Mouse (Mus musculus): ENCODE data around the gene Uvrag.

Gene Uvrag

DNA sequence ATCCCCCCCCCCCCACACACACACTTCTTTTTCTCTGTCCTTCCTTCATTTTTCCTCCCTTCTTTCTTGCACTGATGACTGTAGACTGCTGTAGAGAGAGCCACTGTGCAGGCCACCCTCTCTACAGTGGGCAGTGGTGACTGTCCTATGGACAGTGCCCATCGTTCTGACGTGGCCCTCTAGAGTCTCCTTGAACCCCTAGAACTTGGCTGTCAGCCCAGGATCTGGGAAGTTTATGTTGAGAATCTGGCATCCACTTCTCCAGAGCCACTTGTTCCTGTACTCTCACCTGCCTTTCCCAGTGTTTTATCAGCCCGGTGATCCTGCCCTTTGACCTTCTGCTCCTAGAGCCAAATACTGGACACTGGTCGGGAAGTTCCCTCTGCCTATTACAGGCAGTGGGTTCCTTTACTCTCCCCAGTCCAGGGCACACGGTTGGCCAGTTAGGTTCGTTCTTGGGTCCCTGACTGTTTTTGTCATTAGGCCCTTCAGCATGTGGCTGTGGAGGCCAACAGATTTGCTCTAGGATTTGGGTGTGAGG lies 266.5 kb downstream of the Uvrag start:
- no peak for DNase-seq

DNA sequence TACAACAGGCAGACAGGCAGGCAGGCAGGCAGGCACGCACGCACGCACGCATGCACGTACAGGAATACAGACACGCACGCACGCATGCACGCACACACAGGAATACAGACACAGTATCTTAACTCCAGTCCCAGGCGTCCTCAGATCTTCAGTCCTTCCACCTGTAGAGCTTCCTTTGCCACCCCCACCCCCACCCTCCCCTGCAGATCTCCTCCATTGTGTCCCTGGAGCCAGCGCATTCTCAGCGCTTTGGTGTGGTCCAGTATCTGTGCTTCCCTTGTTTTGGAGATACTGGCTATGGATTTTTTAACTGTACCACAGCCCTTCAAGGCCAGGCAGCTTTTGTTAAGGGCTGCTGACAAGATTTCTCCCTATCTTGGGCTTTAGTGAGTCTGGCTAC lies 267.6 kb downstream of the Uvrag start:
- DNase-seq: no peak

DNA sequence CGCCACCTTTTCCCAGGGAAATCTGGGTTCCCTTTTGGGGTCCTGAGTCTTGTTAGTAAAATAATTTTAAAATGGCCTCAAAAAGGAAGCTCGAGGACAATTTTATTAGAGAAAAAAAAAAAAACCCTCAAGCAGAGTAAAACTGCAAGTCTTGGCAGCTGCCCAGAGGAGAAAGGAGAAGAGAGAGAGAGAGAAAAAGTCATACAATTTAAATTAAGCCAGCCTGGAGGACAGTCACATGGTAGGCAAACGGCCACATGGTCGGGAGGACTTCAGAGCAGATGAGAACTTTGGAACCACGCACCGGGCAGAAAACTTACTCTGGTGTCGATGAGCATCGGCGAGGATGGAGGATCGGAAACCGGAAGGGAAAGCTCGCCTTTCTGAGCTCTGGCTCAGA lies 269.1 kb downstream of the Uvrag start:
- DNase-seq: peak; percentile 42

DNA sequence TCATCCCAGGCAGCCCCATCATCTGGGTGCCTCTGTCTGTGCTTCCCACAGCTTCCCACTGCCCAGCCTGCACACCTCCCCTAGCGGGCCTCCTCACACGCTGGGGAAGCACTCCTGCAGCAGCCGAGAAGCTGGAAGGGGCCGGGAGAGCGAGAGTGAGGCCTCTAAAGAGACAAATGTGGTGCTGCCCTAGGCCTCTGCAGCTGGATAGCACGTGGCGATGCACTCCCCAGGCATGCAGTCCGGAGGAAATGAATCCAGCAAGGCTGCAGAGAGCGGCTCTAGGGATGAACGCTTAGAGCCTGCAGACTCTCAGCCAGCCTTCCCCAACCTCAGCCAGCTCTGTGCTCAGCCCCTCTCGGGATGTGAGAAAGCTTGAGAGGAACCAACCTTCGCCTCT lies 270.1 kb downstream of the Uvrag start:
- DNase-seq: no peak

DNA sequence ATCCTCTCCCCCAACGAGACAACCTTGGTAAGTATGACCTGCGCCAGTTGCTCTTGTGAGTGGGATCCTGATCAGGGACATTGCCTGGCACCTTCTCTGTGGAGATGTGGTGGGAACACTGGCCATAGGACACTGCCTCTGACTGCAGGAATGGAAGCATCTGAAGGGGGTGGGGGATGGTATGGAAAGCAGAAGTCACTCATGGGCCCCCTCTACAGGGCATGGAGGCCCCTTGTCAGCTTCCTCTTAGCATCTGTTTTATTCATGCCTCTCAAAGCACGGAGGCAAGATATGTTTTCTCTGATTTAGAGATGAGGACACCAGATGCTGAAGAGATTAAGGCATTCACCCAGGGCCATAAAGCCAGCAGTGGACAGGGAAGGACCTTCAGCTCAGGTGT lies 271.9 kb downstream of the Uvrag start:
- no peak for DNase-seq

DNA sequence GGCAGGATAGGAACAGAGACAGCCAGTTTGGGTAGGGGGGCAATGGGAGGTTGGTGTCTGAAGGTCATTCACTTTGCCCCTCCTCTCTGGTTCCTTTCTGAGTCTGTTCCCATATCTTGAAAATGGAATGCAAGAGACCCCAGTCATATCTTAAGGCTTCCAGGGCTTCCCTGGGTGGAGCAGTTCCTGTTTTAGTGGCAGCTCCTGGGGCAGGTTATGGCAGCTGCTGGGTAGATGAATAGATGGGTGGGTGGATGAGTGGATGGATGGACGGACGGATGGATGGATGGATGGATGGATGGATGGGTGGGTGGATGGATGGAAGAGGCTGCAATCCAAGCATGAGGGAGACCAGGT lies 273.2 kb downstream of the Uvrag start:
- no peak for DNase-seq

DNA sequence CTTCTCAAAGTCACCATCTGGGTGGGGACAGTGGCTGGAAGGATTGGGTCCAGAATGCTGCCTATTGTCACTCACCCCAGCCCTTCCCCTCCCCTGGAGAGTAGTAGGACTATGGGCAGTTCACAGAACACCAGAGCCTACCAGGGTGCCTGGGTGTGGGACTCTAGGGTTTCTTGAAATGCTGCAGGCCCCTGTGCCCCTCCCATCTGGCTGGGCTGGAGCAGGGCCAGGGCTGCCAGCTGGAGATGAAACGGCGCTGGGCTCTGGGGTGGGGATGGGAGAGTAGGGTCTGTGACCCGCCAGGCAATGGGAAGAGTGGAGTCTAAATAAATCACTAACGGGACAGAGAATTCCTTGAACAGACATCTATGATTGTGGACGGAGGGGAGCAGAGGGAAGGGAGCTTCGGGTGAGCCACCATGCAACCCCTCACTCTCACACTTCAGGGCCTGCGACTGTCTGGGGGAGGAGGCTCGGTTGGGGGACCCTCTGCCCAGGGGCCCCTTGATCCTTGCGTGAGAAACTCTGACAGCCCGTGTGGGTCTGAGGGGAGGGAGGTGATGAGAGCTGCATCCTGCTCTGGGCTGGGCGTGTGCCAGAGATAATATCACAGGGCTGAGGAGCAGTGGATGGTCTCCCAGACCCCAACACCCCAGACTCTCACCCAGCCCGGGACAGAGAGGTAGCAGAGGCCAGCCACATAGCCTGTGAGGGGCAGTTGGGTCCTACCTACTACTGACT lies 273.7 kb downstream of the Uvrag start:
- no peak for DNase-seq

DNA sequence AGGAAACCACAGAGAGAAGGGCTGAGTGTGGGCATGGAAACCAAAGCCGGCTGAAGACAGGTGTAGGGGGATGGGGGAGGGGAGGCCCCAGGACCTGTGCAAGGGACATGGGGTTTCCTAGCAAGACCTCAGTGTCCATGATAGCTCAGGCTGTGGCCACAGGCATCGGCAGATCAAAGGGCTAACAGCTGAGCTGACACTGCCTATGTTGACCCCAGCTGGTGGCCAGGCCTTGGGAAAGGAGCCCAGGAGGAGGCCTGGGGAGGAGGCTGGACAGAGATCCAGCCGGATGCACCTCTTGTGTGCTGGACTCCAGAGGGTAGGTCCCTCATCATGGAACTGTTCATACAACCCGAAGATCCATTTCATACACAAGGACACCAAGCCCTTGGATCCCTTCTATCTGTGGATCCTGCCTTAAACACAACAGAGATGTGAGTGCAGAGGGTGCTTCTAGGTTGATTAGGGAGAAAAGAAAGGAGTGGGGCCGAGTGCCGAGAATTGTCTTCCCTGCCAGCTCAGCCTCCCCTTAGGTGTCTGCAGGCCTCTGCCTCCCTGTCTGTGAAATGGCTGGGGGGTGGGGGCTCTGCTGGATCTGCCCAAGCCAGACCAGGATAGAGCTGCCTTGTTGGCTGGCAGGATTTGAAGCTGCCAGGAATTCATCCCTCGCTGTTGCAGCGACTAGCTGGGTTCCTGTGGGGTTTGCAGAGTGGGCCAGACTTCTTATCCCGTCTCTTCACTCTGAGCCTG lies 276.8 kb downstream of the Uvrag start:
- DNase-seq: no peak

DNA sequence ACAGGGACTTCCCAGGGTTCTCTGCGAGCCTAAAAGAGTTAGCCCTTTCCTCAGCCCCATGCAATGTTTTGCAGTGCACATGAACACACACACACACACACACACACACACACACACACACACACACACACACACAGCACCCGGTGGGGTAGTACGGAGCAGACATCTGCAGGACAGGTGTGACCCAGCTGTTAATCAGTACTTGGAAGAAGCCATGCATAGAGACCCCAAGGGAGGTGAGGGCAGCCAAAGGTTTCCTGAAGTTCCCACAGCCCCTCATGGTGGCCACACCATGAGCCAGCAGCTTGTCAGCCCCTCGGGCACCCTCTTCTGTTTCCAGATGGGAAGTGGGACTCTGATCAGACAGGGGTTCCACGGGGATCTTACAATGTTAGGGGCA lies 277.9 kb downstream of the Uvrag start:
- no peak for DNase-seq

DNA sequence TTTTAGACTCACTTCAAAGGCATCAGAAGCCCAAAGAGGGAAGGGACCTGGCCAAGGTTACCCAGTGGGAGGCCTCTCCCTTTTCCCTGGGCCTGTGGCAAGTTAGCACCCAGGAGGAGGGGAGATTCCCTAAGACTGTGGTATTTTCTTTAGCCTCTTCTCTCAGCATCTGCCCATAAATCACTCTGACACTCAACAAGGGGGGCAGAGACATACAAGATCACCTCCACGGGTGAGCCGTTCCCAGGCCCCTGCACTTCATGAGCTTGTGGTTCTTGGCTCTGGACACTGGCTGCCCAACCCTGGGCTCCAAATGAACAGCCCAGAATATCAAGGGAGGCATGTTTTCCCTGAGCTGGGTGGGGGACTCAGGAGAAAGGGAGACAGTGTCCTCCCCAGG lies 279.9 kb downstream of the Uvrag start:
- no peak for DNase-seq

DNA sequence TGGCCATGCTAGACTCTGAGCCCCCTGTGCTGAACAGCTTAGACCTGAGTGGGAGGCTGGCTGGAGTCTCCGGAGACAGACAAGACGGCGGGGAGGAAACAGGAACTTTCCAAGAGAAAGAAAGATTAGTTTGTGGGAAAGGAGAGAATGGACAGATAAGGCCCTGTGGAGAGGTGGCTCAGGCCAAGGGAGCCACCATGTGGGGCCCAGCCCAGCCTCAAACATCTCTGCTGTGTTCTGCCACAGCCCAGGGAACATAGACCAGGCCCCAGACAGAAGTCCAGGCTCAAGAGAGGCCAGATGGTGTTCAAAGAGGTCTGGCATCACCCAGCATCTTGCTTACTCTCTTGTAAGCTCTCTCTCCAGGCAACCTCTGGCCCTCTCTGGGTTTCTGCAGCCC lies 283.8 kb downstream of the Uvrag start:
- no peak for DNase-seq

DNA sequence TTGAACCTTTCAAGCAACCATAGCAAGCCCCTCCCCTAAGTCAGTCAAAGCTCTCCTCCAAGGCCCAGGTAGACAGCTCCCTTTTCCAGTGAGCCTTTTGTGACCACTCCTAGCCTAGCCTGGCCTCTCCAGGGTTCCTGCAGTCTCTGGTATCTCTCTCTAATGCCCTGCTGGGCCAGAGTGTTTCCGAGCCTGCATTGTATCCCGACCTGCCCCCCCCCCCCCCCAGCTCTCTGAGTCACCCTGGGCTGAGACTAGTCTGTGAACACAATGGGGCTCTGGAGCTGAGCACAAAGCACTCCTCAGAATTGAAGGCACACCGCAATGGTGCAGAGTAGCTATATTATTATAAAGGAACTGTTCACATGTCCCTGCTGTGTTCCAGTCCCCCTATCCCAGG lies 284.8 kb downstream of the Uvrag start:
- no peak for DNase-seq

DNA sequence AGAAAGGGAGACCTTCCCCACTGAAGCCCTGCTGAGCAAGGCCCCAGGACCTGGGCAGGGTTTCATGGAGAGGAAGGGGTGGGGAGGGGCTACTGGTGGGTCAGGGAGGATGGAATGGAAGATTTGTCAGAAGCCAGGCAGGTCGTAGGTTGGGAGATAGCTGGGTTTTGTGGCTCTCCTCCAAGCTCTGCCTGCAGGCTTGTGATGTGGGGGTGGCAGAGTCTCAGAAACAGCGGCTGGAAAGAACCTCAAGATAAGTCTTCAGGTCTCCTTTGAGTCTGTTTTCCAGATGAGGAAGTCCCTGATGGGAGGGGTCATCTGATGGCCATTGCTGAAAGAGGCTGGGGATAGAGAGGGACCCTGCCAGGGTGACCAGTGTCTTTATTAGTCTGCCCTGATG lies 285.6 kb downstream of the Uvrag start:
- DNase-seq: no peak

DNA sequence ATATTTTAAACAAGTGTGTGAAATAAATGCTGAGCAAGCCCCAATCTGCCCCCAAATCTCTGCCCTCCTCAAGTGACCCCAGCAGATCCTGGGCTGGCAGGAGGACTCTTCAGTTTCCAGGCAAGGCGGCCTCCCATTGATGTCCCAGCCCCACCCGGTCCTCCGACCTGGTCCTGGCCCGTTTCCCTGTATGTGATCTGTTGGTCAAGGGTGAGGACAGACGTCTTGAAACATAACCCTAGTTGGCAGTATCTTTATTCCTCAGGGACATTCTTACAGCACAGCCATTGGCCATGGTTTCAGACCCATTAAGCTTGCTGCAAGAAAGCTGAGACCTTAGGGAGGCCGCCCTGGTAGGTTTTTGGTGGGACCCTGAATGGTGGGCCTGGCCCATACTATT lies 287.1 kb downstream of the Uvrag start:
- no peak for DNase-seq

DNA sequence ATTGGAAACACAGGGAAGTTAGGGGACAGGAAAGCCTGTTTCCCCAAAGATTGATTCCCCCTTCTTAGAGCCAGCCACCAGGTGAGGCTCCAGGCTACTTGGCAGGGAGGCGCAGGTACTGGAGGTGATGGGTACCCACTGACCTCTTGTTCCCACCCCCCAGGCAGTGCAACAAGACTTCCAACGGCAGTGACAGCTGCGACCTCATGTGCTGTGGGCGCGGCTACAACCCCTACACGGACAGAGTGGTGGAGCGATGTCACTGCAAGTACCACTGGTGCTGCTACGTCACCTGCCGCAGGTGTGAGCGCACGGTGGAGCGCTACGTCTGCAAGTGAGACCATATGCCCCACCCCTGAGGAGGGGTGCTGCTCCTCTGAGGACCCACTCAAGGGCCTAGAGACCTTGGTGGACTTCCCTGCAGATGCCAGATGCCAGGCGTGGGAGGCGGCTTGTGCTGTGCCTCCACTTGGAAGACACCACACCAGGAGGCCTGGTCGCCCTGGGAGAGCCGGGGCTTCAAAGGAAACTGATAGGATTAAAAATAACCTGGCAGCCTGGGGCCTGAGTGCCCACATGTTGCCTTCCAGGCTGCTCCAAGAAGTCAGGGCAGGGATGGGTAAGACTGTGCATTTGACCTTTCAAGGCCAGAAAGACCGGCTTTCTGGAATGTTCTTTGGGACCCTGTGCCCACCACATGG lies 287.8 kb downstream of the Uvrag start:
- no peak for DNase-seq

DNA sequence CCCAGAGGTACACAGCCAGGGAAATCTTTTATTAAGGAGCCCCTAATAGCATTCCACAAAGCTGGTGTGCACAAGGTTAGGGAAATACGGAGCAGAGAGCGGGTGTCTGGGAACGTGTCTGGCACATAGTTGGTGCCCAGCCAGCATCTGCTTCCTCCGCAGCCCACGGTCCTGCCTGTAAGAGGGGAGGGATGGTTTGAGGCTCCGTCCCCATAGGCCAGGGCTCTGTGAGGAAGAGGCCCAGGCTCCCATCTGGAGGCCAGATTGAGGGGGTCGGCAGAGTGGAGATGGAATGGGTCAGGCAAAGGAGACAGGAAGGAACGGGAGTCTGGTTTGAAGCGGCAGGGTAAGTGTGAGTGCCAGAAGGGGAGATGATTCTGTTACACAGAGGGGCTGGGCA lies 289.7 kb downstream of the Uvrag start:
- DNase-seq: peak; percentile 34

DNA sequence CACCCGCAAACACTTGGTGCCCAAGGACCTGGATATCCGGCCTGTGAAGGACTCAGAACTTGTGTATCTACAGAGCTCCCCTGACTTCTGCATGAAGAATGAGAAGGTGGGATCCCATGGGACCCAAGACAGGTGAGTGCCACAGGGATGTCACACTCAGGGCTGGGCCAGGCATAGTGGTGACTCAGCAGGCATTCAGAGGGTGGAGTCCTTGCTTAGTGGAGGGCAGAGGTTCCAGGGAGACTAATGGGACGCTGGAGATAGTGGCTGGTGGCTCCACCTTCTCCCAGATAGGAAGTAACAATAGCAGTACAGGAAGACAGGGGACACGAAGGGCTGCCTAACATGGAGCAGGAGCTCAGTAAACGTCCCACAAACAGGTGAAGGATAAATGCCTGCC lies 290.6 kb downstream of the Uvrag start:
- DNase-seq: no peak

DNA sequence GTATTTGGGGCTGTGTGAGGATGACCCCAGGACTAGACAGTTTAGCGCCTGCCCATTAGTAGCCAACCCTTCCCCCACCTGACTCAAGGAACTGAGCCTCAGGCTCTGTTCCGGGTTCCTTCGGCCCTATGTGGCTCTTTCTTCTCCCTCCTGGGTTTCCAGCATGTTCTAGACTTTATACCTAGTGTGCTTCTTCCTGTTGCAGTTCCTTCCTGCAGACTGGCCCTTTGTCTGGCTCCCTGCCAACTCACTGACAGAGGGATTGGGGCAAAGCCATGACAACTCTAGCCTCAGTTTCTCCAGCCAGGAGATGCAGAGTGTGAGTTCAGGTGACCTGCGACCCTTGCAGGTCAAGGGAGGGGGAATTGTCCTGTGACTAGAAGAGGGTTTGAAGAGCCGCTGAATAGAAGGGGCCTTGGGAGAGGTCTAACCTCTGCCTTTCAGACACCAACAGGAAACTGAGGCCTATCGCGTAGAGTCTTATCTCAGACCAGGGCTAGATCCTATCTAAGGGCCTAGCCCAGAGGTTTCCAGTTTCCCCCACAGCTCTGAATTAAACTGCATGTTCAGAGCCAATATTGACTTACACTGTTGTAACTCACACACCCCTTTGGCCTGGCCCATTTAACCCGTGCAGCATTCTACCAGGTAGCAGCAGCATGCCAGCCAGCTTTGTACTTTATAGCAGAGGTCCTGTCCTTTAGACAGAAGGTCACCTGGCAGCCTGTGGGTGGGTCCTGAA lies 291.9 kb downstream of the Uvrag start:
- DNase-seq: no peak

DNA sequence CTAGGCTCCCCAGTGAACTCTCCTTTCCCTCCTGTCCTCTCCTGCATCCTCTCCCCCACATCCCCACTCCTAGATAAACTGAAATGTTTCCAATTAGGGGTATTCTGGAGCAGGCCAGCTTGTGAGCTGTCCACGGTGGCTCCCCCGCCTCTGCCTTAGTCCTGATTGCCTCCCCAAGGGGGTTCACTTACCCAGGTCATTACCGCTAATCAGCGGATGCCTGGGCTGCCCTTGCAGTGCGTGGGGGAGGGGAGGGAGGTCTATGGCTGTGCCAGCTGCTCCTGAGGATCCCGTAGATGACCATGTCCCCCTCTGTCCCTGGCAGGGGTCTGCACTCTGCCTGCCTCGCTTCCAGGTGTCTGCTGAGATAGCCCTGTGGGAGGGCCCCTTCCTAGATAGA lies 297.3 kb downstream of the Uvrag start:
- no peak for DNase-seq

DNA sequence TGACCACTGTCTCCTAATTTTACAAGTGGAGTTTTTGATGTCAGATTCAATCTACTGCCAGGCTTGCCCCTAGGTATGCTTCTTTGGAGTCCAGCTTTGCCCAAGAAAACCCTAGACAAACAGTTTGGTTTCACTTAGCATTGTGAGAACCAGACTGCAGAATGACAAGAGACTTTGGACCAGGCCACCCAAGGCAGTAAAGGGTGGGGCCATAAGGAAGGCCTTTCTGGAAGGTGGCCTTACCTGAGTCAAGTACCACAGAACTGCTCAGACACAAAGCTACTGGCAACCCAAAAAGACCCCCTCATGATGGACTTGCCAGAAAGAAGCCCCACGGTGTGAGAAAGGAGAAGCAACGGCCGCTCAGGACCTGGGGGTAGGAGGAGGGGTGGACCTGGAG lies 297.9 kb downstream of the Uvrag start:
- DNase-seq: no peak

DNA sequence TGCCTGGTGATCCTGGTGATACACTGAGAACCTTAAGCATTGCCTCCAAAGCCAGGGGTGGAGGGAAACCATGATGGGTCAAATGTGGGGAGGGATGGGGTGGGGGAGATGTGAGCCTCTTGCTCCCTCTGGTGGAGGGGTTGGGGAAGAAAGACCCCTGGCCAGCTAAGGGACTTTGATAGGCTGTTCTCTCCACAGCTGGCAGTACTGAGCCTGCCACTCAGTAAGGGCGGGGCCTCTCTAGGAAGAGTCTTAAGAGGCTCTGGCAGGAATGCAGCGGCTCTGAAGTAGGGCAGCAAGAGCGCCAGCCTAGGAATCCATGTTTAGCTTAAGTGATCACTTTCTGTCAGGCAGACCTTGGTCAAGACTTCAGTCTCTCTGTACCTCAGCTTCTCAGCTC lies 299.1 kb downstream of the Uvrag start:
- DNase-seq: no peak

DNA sequence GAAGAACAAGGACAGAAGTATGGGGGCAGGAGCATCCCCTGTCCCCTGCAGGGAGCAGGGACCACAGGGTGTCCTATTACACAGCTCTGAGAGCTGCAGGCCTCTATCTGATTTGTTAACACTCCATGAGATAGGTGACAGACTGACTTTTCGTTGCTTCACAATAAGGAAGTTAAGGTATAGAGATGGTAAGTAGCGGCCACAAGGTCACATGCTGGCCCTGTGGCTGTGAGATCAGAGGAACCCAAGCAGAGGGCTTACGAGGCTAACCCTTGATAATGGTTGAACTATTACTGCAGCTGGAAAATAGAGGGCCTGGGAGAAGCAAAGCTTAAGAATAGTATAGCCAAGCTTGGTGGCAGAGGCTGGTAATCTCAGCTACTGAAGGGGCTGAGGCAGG lies 300.2 kb downstream of the Uvrag start:
- no peak for DNase-seq

DNA sequence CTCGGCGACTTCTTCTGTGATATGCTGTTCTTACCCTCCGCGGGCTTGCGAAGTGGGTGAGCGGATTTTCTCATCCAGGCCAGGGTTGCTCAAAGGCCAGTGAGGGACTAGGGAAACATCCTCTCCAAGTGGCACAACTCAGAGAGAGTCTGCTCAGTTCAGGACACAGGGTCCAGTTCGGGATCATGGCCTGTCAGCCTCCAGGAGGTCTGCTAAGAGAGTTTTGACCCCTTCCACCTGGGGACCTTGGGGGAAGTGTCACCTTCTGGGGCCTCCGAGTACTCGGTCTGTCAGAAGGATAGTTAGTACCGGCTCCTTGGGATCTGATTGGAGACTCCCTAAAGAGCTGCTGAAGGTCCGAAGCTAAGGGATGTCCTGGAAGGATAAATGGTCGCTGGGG lies 301.6 kb downstream of the Uvrag start:
- no peak for DNase-seq

Data from kidney, postnatal 14 days (tissue).